Mouse (Mus musculus) ES-E14 (cell line): ENCODE measurements around the gene Arcn1.

Source experiments
- CHD2 ChIP-seq: IDR thresholded peaks from 2 replicates; pipeline ENCODE4 v1.6.1; 2014; ENCODE audit warnings: mild to moderate bottlenecking, low read depth, low read length, inconsistent platforms
- HCFC1 ChIP-seq: IDR thresholded peaks from 2 replicates; pipeline ENCODE4 v1.6.1; 2012; ENCODE audit warnings: low read length, inconsistent platforms, borderline replicate concordance; ENCODE audit not compliant: insufficient read depth
- MAFK ChIP-seq: IDR thresholded peaks from 2 replicates; pipeline ENCODE4 v1.6.1; 2014; ENCODE audit warnings: mild to moderate bottlenecking, low read depth, low read length, inconsistent platforms; ENCODE audit not compliant: insufficient read depth
- ZC3H11A ChIP-seq: IDR thresholded peaks from 2 replicates; pipeline ENCODE4 v1.6.1; 2012; ENCODE audit warnings: low read depth, mild to moderate bottlenecking, inconsistent platforms, low read length, borderline replicate concordance
- ZNF384 ChIP-seq: IDR thresholded peaks from 2 replicates; pipeline ENCODE4 v1.6.1; 2012; ENCODE audit warnings: low read depth, low read length, inconsistent platforms

- no peak for TF ChIP-seq ZNF384
- no peak for TF ChIP-seq HCFC1
- no peak for TF ChIP-seq MAFK
- no peak for TF ChIP-seq ZC3H11A
- no peak for TF ChIP-seq CHD2
Measured at GRCm38 (mm10) chr9:44717822-44718242, 49.8 kb downstream of the Arcn1 start.
